Mouse (Mus musculus) forebrain, embryonic 14.5 days (tissue): Measurements from ENCODE around the gene Dnm3. TPM values are rescaled to one million over a fixed set of nuclear protein-coding genes. Genes with fewer than 3 reads are reported as not detected.
A peak's percentile ranks its signal among the peaks of the same experiment; 100 is the strongest.

ENCODE experiments used
- ATAC-seq: fragments of 200-750 bp; cut with Nextera tagmentation; 2 replicates; pipeline ENCODE4 v1.8.0; 2017; ENCODE audit warnings: mild to moderate bottlenecking, moderate library complexity
- DNase-seq: peaks from one replicate; pipeline ENCODE4 v3.0.0-alpha.2; 2015; ENCODE audit warnings: low spot score
- H3K27ac ChIP-seq: fragments of 300-500 bp; sonication (generic); 2 replicates; pipeline ENCODE4 v1.5.1; 2014; ENCODE audit warnings: low read depth, mild to moderate bottlenecking, control low read depth, low read length, moderate library complexity
- H3K27me3 ChIP-seq: fragments of 300-500 bp; sonication (generic); replicated peaks from 2 replicates; pipeline ENCODE4 v1.6.1; 2014; ENCODE audit warnings: low read length, control low read depth, mixed read lengths; ENCODE audit not compliant: control insufficient read depth, insufficient read depth
- H3K36me3 ChIP-seq: fragments of 300-500 bp; sonication (generic); 2 replicates; pipeline ENCODE4 v1.6.1; 2014; ENCODE audit warnings: low read length, control low read depth; ENCODE audit not compliant: control insufficient read depth, insufficient read depth
- H3K4me1 ChIP-seq: fragments of 300-500 bp; sonication (generic); 2 replicates; pipeline ENCODE4 v1.6.1; 2014; ENCODE audit warnings: antibody characterized with exemption, low read length, control low read depth; ENCODE audit not compliant: control insufficient read depth, insufficient read depth
- H3K4me2 ChIP-seq: fragments of 300-500 bp; sonication (generic); 2 replicates; pipeline ENCODE4 v1.6.1; 2014; ENCODE audit warnings: mild to moderate bottlenecking, control low read depth, low read length
- H3K4me3 ChIP-seq: fragments of 300-500 bp; sonication (generic); 2 replicates; pipeline ENCODE4 v1.5.1; 2014; ENCODE audit warnings: low read depth, low read length, control low read depth
- H3K9ac ChIP-seq: fragments of 300-500 bp; sonication (generic); 2 replicates; pipeline ENCODE4 v1.6.1; 2014; ENCODE audit warnings: mild to moderate bottlenecking, low read length, control low read depth, moderate library complexity
- H3K9me3 ChIP-seq: fragments of 300-500 bp; sonication (generic); replicated peaks from 2 replicates; pipeline ENCODE4 v1.6.1; 2016; ENCODE audit warnings: low read length, control low read depth, mixed read lengths; ENCODE audit not compliant: control insufficient read depth
- WGBS: fragments of 180-500 bp; shearing (Covaris S2); extraction: QIAGEN DNeasy Blood & Tissue Kit; methylation state at CpG from one replicate; pipeline ENCODE4 v1.1.7; 2014; 5-methylcytosine and 5-hydroxymethylcytosine counted together
- microRNA counts: library from miRNA; unstranded; fragments of <30 nt; microRNA quantifications from one replicate; lab custom pipeline; 2016
- microRNA-seq: library from miRNA; unstranded; fragments of <30 nt; microRNA quantifications from one replicate; pipeline ENCODE4, GENCODE M21; 2016
- polyA plus RNA-seq: library from polyadenylated mRNA; unstranded; fragments of >200 nt; fragmentation: Nextera tagmentation; extraction: Ambion mirVana; gene quantifications from 2 replicates; pipeline ENCODE4 v1.2.1, GENCODE M21; 2014

Gene Dnm3
- polyA plus RNA-seq, 1 experiment from 2014 or later, result 20.6 TPM

- H3K27me3 ChIP-seq, result no peaks in the 10 kb centered on the region
- H3K9ac ChIP-seq, result no peak overlapping the region
- no peak for DNase-seq
- H3K4me3 ChIP-seq, result no peak overlapping the region
- no peaks in the 10 kb centered on the region for H3K9me3 ChIP-seq
- no peak overlapping the region for H3K27ac ChIP-seq
- no peak for ATAC-seq
- H3K4me1 ChIP-seq, result no peaks in the 10 kb centered on the region
- 86% methylated on average over 19 of the region's 19 CpGs for WGBS
- H3K4me2 ChIP-seq, result no peak overlapping the region
- H3K36me3 ChIP-seq, result no peaks in the 10 kb centered on the region
These were observed 519.6 kb downstream of the Dnm3 start for GRCm38 (mm10) chr1:161957964-161958950.

GRCm38 (mm10) chr1:161955846-161956245 lies 522.0 kb downstream of the Dnm3 start:
- no peaks in the 10 kb centered on the region for H3K27me3 ChIP-seq
- no peak overlapping the region for H3K4me2 ChIP-seq
- H3K36me3 ChIP-seq, result no peaks in the 10 kb centered on the region
- H3K9ac ChIP-seq, result no peak overlapping the region
- H3K27ac ChIP-seq, result no peak overlapping the region
- no peaks in the 10 kb centered on the region for H3K9me3 ChIP-seq
- DNase-seq (no peak), ATAC-seq (no peak)
- H3K4me3 ChIP-seq, result no peak overlapping the region
- H3K4me1 ChIP-seq, result no peaks in the 10 kb centered on the region
- WGBS, result 75% methylated on average over 5 of the region's 5 CpGs

GRCm38 (mm10) chr1:161952599-161952998 lies 525.2 kb downstream of the Dnm3 start:
- no peaks in the 10 kb centered on the region for H3K27me3 ChIP-seq
- ATAC-seq, result no peak
- H3K4me1 ChIP-seq, result no peaks in the 10 kb centered on the region
- H3K9me3 ChIP-seq, result no peaks in the 10 kb centered on the region
- WGBS, result 52% methylated on average over 1 of the region's 1 CpGs
- H3K4me3 ChIP-seq, result no peak overlapping the region
- DNase-seq, result no peak
- no peak overlapping the region for H3K27ac ChIP-seq
- H3K36me3 ChIP-seq, result no peaks in the 10 kb centered on the region
- no peak overlapping the region for H3K9ac ChIP-seq
- H3K4me2 ChIP-seq, result no peak overlapping the region

- WGBS, result 75% methylated on average over 5 of the region's 5 CpGs
- no peak overlapping the region for H3K4me2 ChIP-seq
- no peaks in the 10 kb centered on the region for H3K4me1 ChIP-seq
- no peak overlapping the region for H3K4me3 ChIP-seq
- no peaks in the 10 kb centered on the region for H3K36me3 ChIP-seq
- H3K27ac ChIP-seq, result no peak overlapping the region
- no peak for DNase-seq
- no peaks in the 10 kb centered on the region for H3K9me3 ChIP-seq
- H3K9ac ChIP-seq, result no peak overlapping the region
- H3K27me3 ChIP-seq, result no peaks in the 10 kb centered on the region
- no peak for ATAC-seq
These were observed 526.6 kb downstream of the Dnm3 start for GRCm38 (mm10) chr1:161951009-161951779.

- DNase-seq (no peak), ATAC-seq (no peak)
- WGBS, result 73% methylated on average over 2 of the region's 2 CpGs
- H3K36me3 ChIP-seq, result no peaks in the 10 kb centered on the region
- H3K9me3 ChIP-seq, result no peaks in the 10 kb centered on the region
- no peaks in the 10 kb centered on the region for H3K27me3 ChIP-seq
- H3K4me1 ChIP-seq, result no peaks in the 10 kb centered on the region
- H3K4me3 ChIP-seq, result no peak overlapping the region
- no peak overlapping the region for H3K27ac ChIP-seq
- H3K4me2 ChIP-seq, result no peak overlapping the region
- H3K9ac ChIP-seq, result no peak overlapping the region
These were observed 535.8 kb downstream of the Dnm3 start for GRCm38 (mm10) chr1:161942082-161942481.

MicroRNA genes within 50 kb of the gene (microRNA counts, 519-probe panel; counts per million panel counts)
- microRNA mmu-miR-199a-3p (lab: Ali Mortazavi, UCI), result 4,674 counts per million, percentile 65 among the panel's probes with 10 or more counts
- 4,628 counts per million, percentile 62 among the panel's probes with 10 or more counts for microRNA mmu-miR-199a-5p (lab: Ali Mortazavi, UCI)
- microRNA mmu-miR-214 (lab: Ali Mortazavi, UCI), result 1,347 counts per million, percentile 2 among the panel's probes with 10 or more counts

Small RNA genes lying within 50 kb of the gene (microRNA-seq; reads per million reads assigned to microRNA genes)
- gene Mir199a-2 (6.5 reads per million, percentile 29 among the genes with 10 or more reads in this experiment), gene Mir214 (142 reads per million, percentile 61 among the genes with 10 or more reads in this experiment)

Other genes starting within 250 kb of the Dnm3 start
- 10.2 and 11.6 TPM in 2 replicates for gene Mettl13, start 70.5 kb upstream of the Dnm3 start, polyA plus RNA-seq
- gene Vamp4, start 92.5 kb upstream of the Dnm3 start, polyA plus RNA-seq, result 52.3 and 64.6 TPM in 2 replicates
- gene Myoc, start 161.1 kb upstream of the Dnm3 start, polyA plus RNA-seq, result not detected in 2 replicates
- gene Myocos, start 180.2 kb upstream of the Dnm3 start, polyA plus RNA-seq, result not detected in 2 replicates